Mouse (Mus musculus): Measurements from ENCODE around the gene Lsamp.

- TF ChIP-seq CTCF (IDR thresholded peaks at IDR 0.05) (no peak), EP300 (IDR thresholded peaks at IDR 0.05) (no peak)
Measured at GRCm38 (mm10) chr16:40436415-40436814, 452.3 kb downstream of the Lsamp start.
